8 mouse cellular contexts compared by ENCODE assay signal in genomic region chr11:75152603-75153557, GRCm38 (mm10). TPM values are rescaled to one million over a fixed set of nuclear protein-coding genes. Genes with fewer than 3 reads are reported as not detected.
A peak's percentile ranks its signal among the peaks of the same experiment; 100 is the strongest.
DNase-seq lines count a peak whose midpoint lies in the region; ATAC-seq and TF ChIP-seq lines count a peak whose summit lies in the region.

No protein-coding gene starts in this region.

- peak; percentile 76 for ATAC-seq in lung, embryonic 14.5 days (ENCODE audit: insufficient read depth)

- peak; percentile 86 for DNase-seq in lung, embryonic 14.5 days
- no peak for DNase-seq in lung, postnatal 25 days (ENCODE audit: low spot score)
- DNase-seq in cerebellum, postnatal 25 days = peak; percentile 83 to 85
- peak; percentile 41 for DNase-seq in induced T-regulatory cell, adult 2 months (ENCODE audit: low read depth)
- DNase-seq in lung, postnatal 4 days = peak; percentile 76 to 86
- DNase-seq in left cerebral cortex, adult 8-10 months (ENCODE audit: low spot score in 2 of 2) = no peak
- DNase-seq in ovary, postnatal 10 days (ENCODE audit: low spot score) = no peak
- DNase-seq in frontal cortex, adult 2 months (ENCODE audit: extremely low spot score in 1 of 2, low spot score in 1 of 2) = no peak

- H3K9me3 ChIP-seq in lung, embryonic 14.5 days (ENCODE audit: low read depth, low read length) = no peaks in the 10 kb centered on the region

- TF ChIP-seq CTCF in lung, embryonic 14.5 days (IDR thresholded peaks at IDR 0.05; ENCODE audit: low read depth) = 0 out of 2 replicates have a peak, but pooled peaks have one; percentile 1

- no peak overlapping the region for H3K9ac ChIP-seq in lung, embryonic 14.5 days

- H3K4me1 ChIP-seq in lung, embryonic 14.5 days (ENCODE audit: insufficient read depth) = peaks cover 21% of the 10 kb centered on the region

- no peak overlapping the region for H3K4me3 ChIP-seq in lung, embryonic 14.5 days (ENCODE audit: low read depth, low read length)

- WGBS in lung, embryonic 14.5 days = 33% methylated on average over 18 of the region's 18 CpGs

- no peak overlapping the region; the same call in 1 of the 2 replicates for H3K4me2 ChIP-seq in lung, embryonic 14.5 days

- H3K36me3 ChIP-seq in lung, embryonic 14.5 days (ENCODE audit: insufficient read depth) = peaks cover 11% of the 10 kb centered on the region; the same call in 1 of the 2 replicates

- H3K27ac ChIP-seq in lung, embryonic 14.5 days (ENCODE audit: low read depth) = peak overlapping the region; percentile 93

- no peaks in the 10 kb centered on the region for H3K27me3 ChIP-seq in lung, embryonic 14.5 days (ENCODE audit: insufficient read depth, low read length)

RNA-seq across cellular contexts. Expression of gene Hic1, which starts 16.4 kb away (rescaled TPM):
- 14.0 and 15.6 TPM in 2 replicates for polyA plus RNA-seq in lung, embryonic 14.5 days (2014; fragmentation: Nextera tagmentation; extraction: Ambion mirVana)
- 1 to 10 TPM; 3.2 to 3.7 (median 3.4) TPM for total RNA-seq in left cerebral cortex, adult 8-10 months (2022)
- polyA plus RNA-seq in frontal cortex, adult 2 months (2012; rRNA removed) = 4.1 and 4.2 TPM in 2 replicates

RNA-seq across cellular contexts. Expression of gene Ovca2, which starts 25.8 kb away (rescaled TPM):
- 28.6 and 29.9 TPM in 2 replicates for polyA plus RNA-seq in lung, embryonic 14.5 days (2014; fragmentation: Nextera tagmentation; extraction: Ambion mirVana)
- total RNA-seq in left cerebral cortex, adult 8-10 months (2022) = 10 to 100 TPM; 12.8 to 13.5 (median 13.2) TPM
- 17.3 and 18.5 TPM in 2 replicates for polyA plus RNA-seq in frontal cortex, adult 2 months (2012; rRNA removed)

RNA-seq across cellular contexts. Expression of gene Dph1, which starts 38.2 kb away (rescaled TPM):
- polyA plus RNA-seq in lung, embryonic 14.5 days (2014; fragmentation: Nextera tagmentation; extraction: Ambion mirVana) = 25.0 and 26.5 TPM in 2 replicates
- 10 to 100 TPM; 22.7 to 28.7 (median 27.0) TPM for total RNA-seq in left cerebral cortex, adult 8-10 months (2022)
- 21.2 and 22.2 TPM in 2 replicates for polyA plus RNA-seq in frontal cortex, adult 2 months (2012; rRNA removed)

RNA-seq across cellular contexts. Expression of gene Rtn4rl1, which starts 40.7 kb away (rescaled TPM):
- 1.1 and 1.5 TPM in 2 replicates for polyA plus RNA-seq in lung, embryonic 14.5 days (2014; fragmentation: Nextera tagmentation; extraction: Ambion mirVana)
- 10 to 100 TPM; 67.2 to 72.6 (median 67.9) TPM for total RNA-seq in left cerebral cortex, adult 8-10 months (2022)
- 25.3 and 28.1 TPM in 2 replicates for polyA plus RNA-seq in frontal cortex, adult 2 months (2012; rRNA removed)

Comparison
In these comparisons a context has a peak if more than half of its experiments do, and no peak if none do; other contexts are left out.
1. DNase-seq: peak in lung, embryonic 14.5 days (single experiment), cerebellum, postnatal 25 days (2 of 2), induced T-regulatory cell, adult 2 months (single experiment) and lung, postnatal 4 days (2 of 2); none in lung, postnatal 25 days (single experiment), left cerebral cortex, adult 8-10 months (0 of 2), ovary, postnatal 10 days (single experiment) and frontal cortex, adult 2 months (0 of 2).